Mouse (Mus musculus): ENCODE results near the gene Bank1.

Gene Bank1

GRCm38 (mm10) chr3:136252820-136253219, 73.0 kb downstream of the Bank1 start:
- no peak for DNase-seq (ENCODE audit: low spot score)

GRCm38 (mm10) chr3:136251578-136251977, 74.3 kb downstream of the Bank1 start:
- no peak for DNase-seq (ENCODE audit: low spot score)

DNA sequence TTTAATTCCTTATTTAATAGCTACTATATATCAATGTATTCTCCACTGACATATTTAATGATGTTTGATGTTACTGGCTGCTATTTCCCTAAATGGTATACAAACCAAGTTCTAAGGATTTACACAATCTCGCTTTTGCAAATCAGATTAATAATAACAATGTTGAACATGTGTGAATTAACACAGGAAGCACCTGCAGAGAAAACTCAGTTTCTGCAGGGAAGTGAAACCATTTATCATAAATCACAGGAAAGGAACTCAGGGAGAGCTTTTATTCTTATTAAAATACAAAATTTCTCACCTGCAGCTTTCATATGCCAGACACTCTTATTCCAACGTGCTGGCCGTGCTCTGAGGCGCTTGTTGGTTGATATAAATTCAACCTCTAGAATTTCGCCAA, 78.5 kb downstream of the Bank1 start:
- no peak for DNase-seq (ENCODE audit: low spot score)

- no peak for DNase-seq (ENCODE audit: low spot score)
Observed at GRCm38 (mm10) chr3:136244931-136245330, 80.9 kb downstream of the Bank1 start.

- no peak for DNase-seq (ENCODE audit: low spot score)
Observed at GRCm38 (mm10) chr3:136238790-136239189, 87.1 kb downstream of the Bank1 start.

DNA sequence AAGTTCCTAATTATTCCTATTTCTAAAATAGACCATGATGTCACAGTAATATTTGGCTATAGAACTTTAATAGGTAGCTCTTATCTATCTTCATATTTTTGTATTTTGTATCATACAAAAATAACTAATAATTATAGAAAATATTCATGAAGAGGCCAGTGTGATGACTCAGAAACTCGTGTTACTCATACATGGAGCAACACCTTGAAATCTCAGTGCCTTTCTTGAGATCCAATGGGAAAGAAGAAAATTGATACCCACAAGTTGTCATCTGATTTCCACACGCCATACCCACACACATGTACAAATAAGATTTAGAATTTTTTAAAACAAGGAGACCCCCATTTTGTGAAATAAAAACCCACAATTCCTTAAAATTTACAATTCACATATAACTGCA, 92.4 kb downstream of the Bank1 start:
- no peak for DNase-seq (ENCODE audit: low spot score)

DNA sequence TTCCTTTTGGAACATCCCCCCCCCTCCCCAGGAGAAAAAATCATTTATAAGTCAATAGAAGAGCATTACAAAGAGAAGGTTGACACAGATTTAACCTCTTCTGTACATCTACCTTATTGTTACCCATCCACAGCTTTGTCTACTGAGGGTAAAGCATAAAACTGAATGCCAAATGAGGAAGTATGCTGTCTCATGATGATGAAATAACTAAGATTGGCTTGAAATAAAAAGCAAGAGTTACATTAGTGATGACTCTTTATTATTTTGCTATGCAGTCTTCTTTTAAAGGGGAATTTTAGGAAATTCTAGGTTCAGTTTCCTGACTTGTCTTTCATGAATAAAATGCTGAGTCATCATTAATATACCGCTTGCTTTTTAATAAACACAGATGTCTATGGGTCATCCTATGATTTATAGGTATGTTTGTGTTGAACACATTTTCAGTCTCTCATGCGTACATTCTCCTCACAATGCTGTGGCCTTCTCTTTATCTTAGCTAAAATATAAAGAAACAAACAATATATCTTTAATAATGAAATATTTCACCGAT, 95.2 kb downstream of the Bank1 start:
- DNase-seq (ENCODE audit: low spot score) = no peak

- no peak for DNase-seq (ENCODE audit: low spot score)
Observed at GRCm38 (mm10) chr3:136189661-136190228, 136.1 kb downstream of the Bank1 start.

GRCm38 (mm10) chr3:136186548-136187113, 139.2 kb downstream of the Bank1 start:
- DNase-seq (ENCODE audit: low spot score) = no peak

- no peak for DNase-seq (ENCODE audit: low spot score)
Observed at GRCm38 (mm10) chr3:136171631-136172030, 154.2 kb downstream of the Bank1 start.

DNA sequence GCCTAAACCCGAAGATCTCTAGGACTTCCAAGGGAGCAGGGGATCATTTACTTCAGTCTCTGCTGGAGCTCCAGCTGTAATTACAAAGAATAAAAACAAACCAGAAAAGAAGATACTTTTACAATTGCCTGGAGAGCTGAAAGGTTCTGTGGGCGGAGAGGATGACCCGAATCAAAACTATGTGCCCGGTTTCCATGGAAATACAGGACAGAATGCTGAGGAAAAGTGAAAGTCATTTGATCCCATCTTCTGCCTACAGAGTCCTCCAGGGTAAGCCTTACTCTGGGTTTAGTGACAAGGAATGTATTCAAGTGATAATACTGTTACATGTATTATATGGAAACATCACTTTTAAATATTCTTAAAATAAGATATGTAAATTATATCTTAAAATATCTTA, 157.8 kb downstream of the Bank1 start:
- DNase-seq (ENCODE audit: low spot score) = no peak

GRCm38 (mm10) chr3:136166671-136167070, 159.2 kb downstream of the Bank1 start:
- DNase-seq (ENCODE audit: low spot score) = no peak

- no peak for DNase-seq (ENCODE audit: low spot score)
Observed at GRCm38 (mm10) chr3:136166033-136166361, 159.9 kb downstream of the Bank1 start.

DNA sequence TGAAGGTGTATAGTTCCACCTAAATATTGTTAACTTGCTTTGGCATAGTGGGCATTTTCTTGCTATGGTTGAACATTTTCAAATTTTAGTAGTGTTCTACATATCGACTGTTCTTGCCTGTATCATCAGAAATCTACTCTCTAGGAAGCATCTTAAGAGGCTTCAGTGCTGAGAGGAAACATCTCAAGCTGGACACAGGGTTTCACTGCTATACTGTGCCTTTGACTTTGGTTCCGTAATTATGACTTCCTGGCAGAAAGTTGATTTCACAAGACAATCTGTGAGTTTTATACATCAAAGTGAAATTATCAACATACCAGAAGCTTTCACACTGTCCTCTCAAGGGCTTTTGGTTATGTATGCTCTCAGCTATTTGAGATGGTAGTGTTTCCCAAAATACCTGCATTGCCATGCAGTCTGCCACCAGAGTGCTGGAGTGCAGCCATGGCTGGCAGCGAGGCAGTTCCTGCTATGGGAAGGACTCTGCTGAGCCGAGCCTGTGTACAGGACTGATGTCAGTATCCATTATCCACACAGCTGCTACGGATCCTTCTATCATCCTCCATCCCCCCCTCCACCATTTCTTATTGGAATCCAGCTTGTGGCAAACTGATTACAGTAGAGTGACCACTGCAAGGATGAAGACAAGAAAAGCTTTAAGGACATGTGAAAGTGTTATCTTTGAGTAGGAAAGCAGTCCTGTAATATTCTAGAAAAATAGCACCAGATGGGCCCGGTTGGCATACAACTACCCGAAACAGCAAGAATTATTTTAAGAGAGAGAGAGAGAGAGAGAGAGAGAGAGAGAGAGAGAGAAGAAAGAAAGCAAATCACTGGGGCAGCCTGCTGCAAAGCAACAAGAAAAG, 160.5 kb downstream of the Bank1 start:
- DNase-seq (ENCODE audit: low spot score) = no peak

DNA sequence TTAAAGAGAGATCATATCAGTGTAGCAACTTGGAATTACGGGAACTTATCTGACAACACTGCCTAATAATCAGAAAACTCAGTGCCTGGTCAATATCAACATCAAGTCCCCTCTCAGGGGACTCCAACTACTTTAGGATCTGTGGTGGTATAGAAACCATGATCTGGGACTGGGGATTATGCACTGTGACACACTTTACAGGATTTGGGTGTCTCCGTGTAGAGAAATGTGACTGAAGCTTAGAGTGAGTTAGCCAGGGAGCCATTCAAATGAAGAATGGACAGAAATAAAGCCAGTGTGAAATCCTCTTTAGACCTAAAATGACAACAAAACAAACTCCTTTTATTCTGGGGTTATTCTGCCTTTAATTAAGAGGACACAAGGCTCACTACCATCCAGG, 167.8 kb downstream of the Bank1 start:
- no peak for DNase-seq (ENCODE audit: low spot score)

- DNase-seq (ENCODE audit: low spot score) = no peak
Observed at GRCm38 (mm10) chr3:136155555-136155954, 170.3 kb downstream of the Bank1 start.

GRCm38 (mm10) chr3:136150886-136151285, 175.0 kb downstream of the Bank1 start:
- DNase-seq (ENCODE audit: low spot score) = no peak

DNA sequence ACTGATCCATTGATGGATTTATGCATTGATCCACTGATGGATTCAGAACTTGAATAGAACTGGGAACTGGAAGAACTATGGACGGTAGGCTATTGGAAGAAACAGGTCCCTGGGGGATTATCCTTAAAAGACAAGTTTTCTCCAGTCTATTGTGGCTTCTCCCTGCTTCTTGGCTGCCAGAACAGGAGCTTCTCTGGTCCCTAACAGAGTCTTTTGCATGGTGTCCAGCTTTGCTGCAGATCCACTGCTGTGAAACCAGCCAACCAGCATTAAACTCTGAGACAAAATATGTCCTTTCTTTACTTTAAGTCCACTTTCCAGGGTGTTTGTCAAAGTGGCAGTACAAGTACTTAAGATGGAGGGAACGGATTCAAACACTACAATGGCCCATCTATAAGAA, 178.7 kb downstream of the Bank1 start:
- DNase-seq (ENCODE audit: low spot score) = no peak

DNA sequence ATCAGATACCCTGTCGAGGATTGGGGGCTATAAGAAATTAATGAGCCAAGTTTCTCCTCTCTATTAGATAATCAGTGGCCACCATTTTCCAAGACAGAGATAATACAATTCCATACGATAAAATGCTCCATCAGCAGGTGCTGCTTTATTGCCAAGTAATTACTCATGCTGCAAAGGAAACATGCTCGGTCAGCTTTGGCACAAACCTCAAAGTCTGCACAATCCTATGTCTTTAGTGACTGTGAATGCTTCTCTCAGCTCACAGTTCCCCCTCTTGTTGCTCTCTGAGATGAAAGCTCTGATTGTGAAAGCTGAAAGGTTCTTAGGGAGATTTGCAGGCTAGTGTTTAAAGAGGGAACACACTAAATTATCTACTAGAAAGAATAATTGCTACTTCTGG, 193.9 kb downstream of the Bank1 start:
- no peak for DNase-seq (ENCODE audit: low spot score)

GRCm38 (mm10) chr3:136115478-136116215, 210.2 kb downstream of the Bank1 start:
- no peak for DNase-seq (ENCODE audit: low spot score)

GRCm38 (mm10) chr3:136109411-136110139, 216.3 kb downstream of the Bank1 start:
- no peak for DNase-seq (ENCODE audit: low spot score)

GRCm38 (mm10) chr3:136106452-136106851, 219.4 kb downstream of the Bank1 start:
- no peak for DNase-seq (ENCODE audit: low spot score)

Measured in urinary bladder, postnatal 25 days (tissue).